Mouse (Mus musculus): ENCODE results near the gene Prep. TPM values are rescaled to one million over a fixed set of nuclear protein-coding genes. Genes with fewer than 3 reads are reported as not detected.
"Not testable (repeated sequence)": the region's sequence is repeated elsewhere in the genome, so short reads cannot be mapped to it uniquely, and the experiment has no call there.

Gene Prep
- polyA plus RNA-seq, 1 experiment from 2014 or later, result 26.7 TPM

- no peak overlapping the region for H3K4me2 ChIP-seq (replicated peaks; ENCODE audit: low read depth, low read length)
- peaks cover 3% of the 10 kb centered on the region for H3K36me3 ChIP-seq (ENCODE audit: insufficient read depth, low read length)
- H3K27ac ChIP-seq (ENCODE audit: low read length), result no peak overlapping the region
- no peaks in the 10 kb centered on the region for H3K27me3 ChIP-seq (ENCODE audit: insufficient read depth, low read length)
- 91% methylated on average over 4 of the region's 4 CpGs for WGBS
- no peak for ATAC-seq (ENCODE audit: low FRiP score, low TSS enrichment)
- H3K4me3 ChIP-seq (ENCODE audit: low read length), result no peak overlapping the region
- no peak overlapping the region for H3K9ac ChIP-seq (replicated peaks; ENCODE audit: low read length)
- H3K4me1 ChIP-seq (ENCODE audit: insufficient read depth, low read length), result peaks cover 20% of the 10 kb centered on the region
- H3K9me3 ChIP-seq (ENCODE audit: low read length), result no peaks in the 10 kb centered on the region
Observed at GRCm38 (mm10) chr10:45072339-45072738, 5.3 kb downstream of the Prep start.

- no peak overlapping the region for H3K4me3 ChIP-seq (ENCODE audit: low read length)
- H3K27me3 ChIP-seq (ENCODE audit: insufficient read depth, low read length), result no peaks in the 10 kb centered on the region
- H3K4me2 ChIP-seq (replicated peaks; ENCODE audit: low read depth, low read length), result no peak overlapping the region
- 87% methylated on average over 6 of the region's 6 CpGs for WGBS
- peaks cover 4% of the 10 kb centered on the region for H3K36me3 ChIP-seq (ENCODE audit: insufficient read depth, low read length)
- H3K9me3 ChIP-seq (ENCODE audit: low read length), result no peaks in the 10 kb centered on the region
- H3K9ac ChIP-seq (replicated peaks; ENCODE audit: low read length), result no peak overlapping the region
- no peak overlapping the region for H3K27ac ChIP-seq (ENCODE audit: low read length)
- no peak for ATAC-seq (ENCODE audit: low FRiP score, low TSS enrichment)
- peaks cover 9% of the 10 kb centered on the region for H3K4me1 ChIP-seq (ENCODE audit: insufficient read depth, low read length)
Observed at GRCm38 (mm10) chr10:45074543-45074942, 7.5 kb downstream of the Prep start.

GRCm38 (mm10) chr10:45075491-45076051 lies 8.6 kb downstream of the Prep start:
- Histone ChIP-seq H3K4me1 (ENCODE audit: insufficient read depth, low read length) (peaks cover 4% of the 10 kb centered on the region), H3K9ac (replicated peaks; ENCODE audit: low read length) (no peak overlapping the region), H3K4me2 (replicated peaks; ENCODE audit: low read depth, low read length) (no peak overlapping the region), H3K27ac (ENCODE audit: low read length) (no peak overlapping the region), H3K36me3 (ENCODE audit: insufficient read depth, low read length) (peaks cover 10% of the 10 kb centered on the region), H3K4me3 (ENCODE audit: low read length) (no peak overlapping the region), H3K9me3 (ENCODE audit: low read length) (no peaks in the 10 kb centered on the region), H3K27me3 (ENCODE audit: insufficient read depth, low read length) (no peaks in the 10 kb centered on the region)
- ATAC-seq (ENCODE audit: low FRiP score, low TSS enrichment), result no peak
- WGBS, result 61% methylated on average over 5 of the region's 5 CpGs

- Histone ChIP-seq H3K4me3 (ENCODE audit: low read length) (no peak overlapping the region), H3K27me3 (ENCODE audit: insufficient read depth, low read length) (no peaks in the 10 kb centered on the region), H3K27ac (ENCODE audit: low read length) (no peak overlapping the region), H3K4me1 (ENCODE audit: insufficient read depth, low read length) (no peaks in the 10 kb centered on the region), H3K9ac (replicated peaks; ENCODE audit: low read length) (no peak overlapping the region), H3K9me3 (ENCODE audit: low read length) (no peaks in the 10 kb centered on the region), H3K4me2 (replicated peaks; ENCODE audit: low read depth, low read length) (no peak overlapping the region), H3K36me3 (ENCODE audit: insufficient read depth, low read length) (peaks cover 10% of the 10 kb centered on the region)
- WGBS, result 69% methylated on average over 10 of the region's 10 CpGs
- no peak for ATAC-seq (ENCODE audit: low FRiP score, low TSS enrichment)
Observed at GRCm38 (mm10) chr10:45076585-45076984, 9.6 kb downstream of the Prep start.

- H3K27ac ChIP-seq (ENCODE audit: low read length), result no peak overlapping the region
- no peaks in the 10 kb centered on the region for H3K27me3 ChIP-seq (ENCODE audit: insufficient read depth, low read length)
- no peak overlapping the region for H3K9ac ChIP-seq (replicated peaks; ENCODE audit: low read length)
- no peak for ATAC-seq (ENCODE audit: low FRiP score, low TSS enrichment)
- H3K4me2 ChIP-seq (replicated peaks; ENCODE audit: low read depth, low read length), result no peak overlapping the region
- H3K36me3 ChIP-seq (ENCODE audit: insufficient read depth, low read length), result peaks cover 10% of the 10 kb centered on the region
- no peaks in the 10 kb centered on the region for H3K4me1 ChIP-seq (ENCODE audit: insufficient read depth, low read length)
- H3K4me3 ChIP-seq (ENCODE audit: low read length), result no peak overlapping the region
- 65% methylated on average over 5 of the region's 5 CpGs for WGBS
- H3K9me3 ChIP-seq (ENCODE audit: low read length), result no peaks in the 10 kb centered on the region
Observed at GRCm38 (mm10) chr10:45077353-45077752, 10.3 kb downstream of the Prep start.

GRCm38 (mm10) chr10:45079756-45080155 lies 12.8 kb downstream of the Prep start:
- Histone ChIP-seq H3K4me3 (ENCODE audit: low read length) (no peak overlapping the region), H3K4me1 (ENCODE audit: insufficient read depth, low read length) (peaks cover 10% of the 10 kb centered on the region), H3K36me3 (ENCODE audit: insufficient read depth, low read length) (peaks cover 7% of the 10 kb centered on the region; the same call in 1 of the 2 replicates), H3K27me3 (ENCODE audit: insufficient read depth, low read length) (no peaks in the 10 kb centered on the region), H3K4me2 (replicated peaks; ENCODE audit: low read depth, low read length) (no peak overlapping the region), H3K27ac (ENCODE audit: low read length) (no peak overlapping the region), H3K9me3 (ENCODE audit: low read length) (no peaks in the 10 kb centered on the region), H3K9ac (replicated peaks; ENCODE audit: low read length) (no peak overlapping the region)
- 58% methylated on average over 5 of the region's 5 CpGs for WGBS
- ATAC-seq (ENCODE audit: low FRiP score, low TSS enrichment), result no peak

GRCm38 (mm10) chr10:45080490-45080889 lies 13.5 kb downstream of the Prep start:
- ATAC-seq (ENCODE audit: low FRiP score, low TSS enrichment), result no peak
- Histone ChIP-seq H3K4me3 (ENCODE audit: low read length) (no peak overlapping the region), H3K27ac (ENCODE audit: low read length) (no peak overlapping the region), H3K36me3 (ENCODE audit: insufficient read depth, low read length) (peaks cover 7% of the 10 kb centered on the region; the same call in 1 of the 2 replicates), H3K4me2 (replicated peaks; ENCODE audit: low read depth, low read length) (no peak overlapping the region), H3K9me3 (ENCODE audit: low read length) (no peaks in the 10 kb centered on the region), H3K27me3 (ENCODE audit: insufficient read depth, low read length) (no peaks in the 10 kb centered on the region), H3K4me1 (ENCODE audit: insufficient read depth, low read length) (peaks cover 10% of the 10 kb centered on the region), H3K9ac (replicated peaks; ENCODE audit: low read length) (no peak overlapping the region)
- 78% methylated on average over 6 of the region's 6 CpGs for WGBS

- H3K36me3 ChIP-seq (ENCODE audit: insufficient read depth, low read length), result peaks cover 7% of the 10 kb centered on the region; the same call in 1 of the 2 replicates
- H3K9ac ChIP-seq (replicated peaks; ENCODE audit: low read length), result no peak overlapping the region
- H3K4me3 ChIP-seq (ENCODE audit: low read length), result no peak overlapping the region
- no peak overlapping the region for H3K27ac ChIP-seq (ENCODE audit: low read length)
- no peaks in the 10 kb centered on the region for H3K9me3 ChIP-seq (ENCODE audit: low read length)
- H3K4me2 ChIP-seq (replicated peaks; ENCODE audit: low read depth, low read length), result no peak overlapping the region
- peaks cover 10% of the 10 kb centered on the region for H3K4me1 ChIP-seq (ENCODE audit: insufficient read depth, low read length)
- WGBS, result 47% methylated on average over 2 of the region's 2 CpGs
- ATAC-seq (ENCODE audit: low FRiP score, low TSS enrichment), result 0 out of 2 replicates have a peak, but pooled peaks have one; percentile 10
- H3K27me3 ChIP-seq (ENCODE audit: insufficient read depth, low read length), result no peaks in the 10 kb centered on the region
Observed at GRCm38 (mm10) chr10:45082730-45083129, 15.7 kb downstream of the Prep start.

GRCm38 (mm10) chr10:45084002-45084401 lies 17.0 kb downstream of the Prep start:
- H3K4me2 ChIP-seq (replicated peaks; ENCODE audit: low read depth, low read length); H3K9me3 ChIP-seq (ENCODE audit: low read length); H3K36me3 ChIP-seq (ENCODE audit: insufficient read depth, low read length); H3K4me3 ChIP-seq (ENCODE audit: low read length); H3K27me3 ChIP-seq (ENCODE audit: insufficient read depth, low read length); H3K9ac ChIP-seq (replicated peaks; ENCODE audit: low read length); H3K27ac ChIP-seq (ENCODE audit: low read length); H3K4me1 ChIP-seq (ENCODE audit: insufficient read depth, low read length): not testable (repeated sequence)
- peak; percentile 13; the same call in 1 of the 2 replicates for ATAC-seq (ENCODE audit: low FRiP score, low TSS enrichment)
- 28% methylated on average over 7 of the region's 7 CpGs for WGBS

GRCm38 (mm10) chr10:45084471-45084870 lies 17.5 kb downstream of the Prep start:
- Histone ChIP-seq H3K27ac (ENCODE audit: low read length) (no peak overlapping the region), H3K4me3 (ENCODE audit: low read length) (no peak overlapping the region), H3K4me1 (ENCODE audit: insufficient read depth, low read length) (peaks cover 10% of the 10 kb centered on the region), H3K9ac (replicated peaks; ENCODE audit: low read length) (no peak overlapping the region), H3K36me3 (ENCODE audit: insufficient read depth, low read length) (peaks cover 7% of the 10 kb centered on the region; the same call in 1 of the 2 replicates), H3K9me3 (ENCODE audit: low read length) (no peaks in the 10 kb centered on the region), H3K27me3 (ENCODE audit: insufficient read depth, low read length) (no peaks in the 10 kb centered on the region), H3K4me2 (replicated peaks; ENCODE audit: low read depth, low read length) (no peak overlapping the region)
- 19% methylated on average over 3 of the region's 3 CpGs for WGBS
- ATAC-seq (ENCODE audit: low FRiP score, low TSS enrichment), result peak; percentile 43; the same call in 1 of the 2 replicates

Data from kidney, embryonic 16.5 days (tissue).